Mouse (Mus musculus): ENCODE data around the gene Erc2.

DNA sequence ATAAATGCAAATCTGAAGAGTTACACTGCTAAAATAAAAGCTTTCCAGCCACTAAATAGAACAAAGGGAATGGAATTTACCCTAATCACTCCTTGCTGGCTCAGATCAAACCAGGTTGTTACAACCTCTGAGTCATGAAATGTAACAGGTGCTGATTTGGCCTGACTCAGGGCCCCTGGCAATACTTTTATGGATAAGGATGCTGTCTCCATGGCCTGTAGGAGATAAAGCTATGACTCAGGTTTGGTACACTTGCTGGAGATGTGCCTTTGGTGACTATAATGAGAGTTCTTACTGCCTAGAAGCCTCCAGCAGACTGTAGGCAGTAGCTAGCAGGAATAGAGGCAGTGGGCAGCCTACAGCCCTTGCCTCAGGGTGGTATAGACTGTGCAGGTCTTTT lies 240.1 kb downstream of the Erc2 start:
- TF ChIP-seq CTCF (conservative IDR thresholded peaks at IDR 0.05; ENCODE audit: low read length) (no peak), POU5F1 (IDR thresholded peaks at IDR 0.05; ENCODE audit: borderline replicate concordance, low read length) (no peak), NANOG (IDR thresholded peaks at IDR 0.05; ENCODE audit: borderline replicate concordance, low read length) (no peak)

All from E14TG2a.4 (cell line).